Mouse (Mus musculus): ENCODE measurements at regions not wholly inside any gene's neighbourhood (a gene's known extent, or its start where the extent isn't known, plus 50 kb on each side); places are given as distances from the start of the nearest gene placed in this dataset.

GRCm38 (mm10) chr1:137117866-137118265, 157.6 kb upstream of the Nr5a2 start:
- no peak for DNase-seq (ENCODE audit: low spot score)

DNA sequence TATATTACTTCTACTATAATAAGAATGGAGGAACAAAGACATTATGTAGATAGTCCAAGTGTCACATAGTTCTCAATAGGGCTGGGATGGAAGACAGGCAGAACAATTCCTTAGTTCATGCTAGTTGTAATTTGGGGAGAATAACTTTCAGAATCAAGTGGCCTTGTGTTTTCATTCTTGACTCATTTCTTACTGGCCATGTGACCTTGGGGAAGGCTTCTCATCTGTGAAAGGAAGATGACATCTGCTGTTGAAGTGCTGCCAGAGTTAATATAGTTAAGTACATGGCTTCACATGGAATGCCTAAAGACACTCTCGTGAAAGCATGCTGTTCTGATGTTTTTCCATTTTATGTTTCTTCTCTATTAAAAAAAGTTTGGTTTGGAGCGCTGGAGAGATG, 146.2 kb upstream of the Nr5a2 start:
- DNase-seq (ENCODE audit: low spot score), result no peak

DNA sequence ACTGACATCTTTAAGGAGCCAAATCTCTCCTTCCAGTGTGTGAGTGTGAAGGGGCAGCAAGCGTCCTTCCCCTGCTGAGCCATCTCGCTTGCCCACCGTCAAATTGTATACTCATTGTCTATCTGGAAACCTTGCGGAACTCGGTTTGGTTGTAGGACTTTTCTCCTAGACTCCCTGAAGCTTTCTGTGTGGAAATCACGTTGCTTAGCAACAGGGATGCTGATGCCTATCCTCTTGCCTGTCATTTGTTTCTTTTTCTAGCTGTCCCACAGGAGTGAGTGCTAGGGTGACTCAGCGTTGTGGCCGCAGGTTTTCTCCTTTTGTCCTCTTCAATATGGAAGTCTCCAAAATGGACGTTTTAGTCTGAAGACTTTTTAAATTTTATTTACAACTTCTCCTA, 131.5 kb upstream of the Nr5a2 start:
- DNase-seq (ENCODE audit: low spot score), result no peak

- DNase-seq (ENCODE audit: low spot score), result no peak
Observed at GRCm38 (mm10) chr1:137088148-137088547, 127.9 kb upstream of the Nr5a2 start.

- no peak for DNase-seq (ENCODE audit: low spot score)
Observed at GRCm38 (mm10) chr1:137086766-137087165, 126.5 kb upstream of the Nr5a2 start.

DNA sequence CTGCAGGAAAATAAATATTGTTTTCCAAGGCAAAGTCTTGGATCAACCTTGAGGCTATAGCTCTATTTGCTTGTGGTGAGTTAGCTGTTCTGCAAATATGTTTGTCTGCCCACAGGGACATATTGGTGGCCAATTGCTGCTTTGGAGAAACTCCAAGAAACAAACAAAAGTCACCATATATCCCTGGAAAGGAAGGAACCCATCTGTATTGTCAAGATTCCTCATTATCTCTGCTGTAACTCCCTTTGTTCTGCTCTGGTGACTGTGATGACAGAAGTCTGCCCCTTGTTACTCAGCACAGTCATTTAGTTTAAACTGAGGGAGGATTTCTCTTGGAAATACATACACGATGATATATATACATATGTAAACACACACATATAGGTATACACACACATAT, 123.3 kb upstream of the Nr5a2 start:
- DNase-seq (ENCODE audit: low spot score), result no peak

DNA sequence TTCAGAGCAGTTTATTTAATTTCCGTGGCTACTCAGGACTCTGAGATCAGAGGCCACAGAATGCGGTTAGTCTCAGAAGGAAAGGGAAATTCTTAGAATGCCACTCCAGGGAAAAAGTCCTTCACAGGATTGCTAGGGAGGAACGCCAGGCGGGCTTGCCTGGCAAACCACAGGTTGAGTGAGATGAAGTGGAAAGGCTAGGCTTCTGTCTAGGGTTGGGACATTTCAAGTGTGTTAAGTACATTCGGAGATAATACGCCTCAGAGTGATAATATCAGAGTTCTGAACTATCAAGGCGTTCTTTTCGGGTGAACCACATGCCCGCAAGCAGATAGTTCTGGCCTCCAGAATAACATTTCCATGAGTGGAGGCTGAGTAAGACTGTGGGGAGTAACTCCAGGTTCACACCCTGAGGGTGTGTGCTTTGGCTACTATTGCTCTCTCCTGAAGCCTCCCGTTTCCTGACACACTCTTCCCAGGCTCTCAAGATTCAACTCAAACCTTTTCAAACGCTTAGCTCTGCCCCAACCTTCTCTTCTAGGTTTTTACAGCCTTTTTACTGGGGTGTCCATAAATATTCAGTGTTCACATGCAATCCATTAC, 119.3 kb upstream of the Nr5a2 start:
- DNase-seq (ENCODE audit: low spot score), result no peak

GRCm38 (mm10) chr1:137074787-137075186, 114.5 kb upstream of the Nr5a2 start:
- no peak for DNase-seq (ENCODE audit: low spot score)

DNA sequence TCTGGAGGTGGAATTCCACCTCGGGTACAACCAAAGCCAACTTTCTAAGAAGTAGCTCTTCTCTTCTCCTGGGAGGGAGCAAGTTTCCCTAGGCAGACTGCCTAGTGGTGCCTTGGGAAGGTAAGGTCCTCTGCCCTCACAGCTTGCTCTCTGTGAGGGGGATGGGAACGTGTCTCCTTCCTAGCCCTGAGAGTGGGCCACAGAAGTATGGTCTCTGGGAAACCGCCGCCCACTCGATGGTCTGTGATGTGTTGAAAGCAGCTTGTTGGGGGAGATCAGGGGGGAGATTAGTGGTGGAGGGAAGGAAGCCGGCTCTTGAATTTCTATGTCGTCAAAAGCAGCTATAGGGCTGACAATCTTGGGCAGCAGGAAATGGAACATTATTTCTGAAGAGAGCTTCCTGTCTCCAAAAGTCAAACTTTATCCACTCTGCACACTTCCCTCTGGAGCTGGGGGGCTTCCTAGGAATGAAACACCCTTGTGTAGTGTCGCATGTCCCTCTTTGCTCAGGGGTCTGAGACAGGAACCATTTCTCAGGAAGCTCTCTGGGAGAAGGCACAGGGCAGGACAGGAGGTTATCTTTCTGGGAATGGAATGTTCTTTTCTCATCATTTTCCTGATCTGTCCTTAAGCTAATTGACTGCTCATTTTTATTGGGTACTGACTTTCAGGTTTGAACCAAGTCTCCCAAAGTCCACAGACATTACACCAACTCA, 113.8 kb upstream of the Nr5a2 start:
- no peak for DNase-seq (ENCODE audit: low spot score)

DNA sequence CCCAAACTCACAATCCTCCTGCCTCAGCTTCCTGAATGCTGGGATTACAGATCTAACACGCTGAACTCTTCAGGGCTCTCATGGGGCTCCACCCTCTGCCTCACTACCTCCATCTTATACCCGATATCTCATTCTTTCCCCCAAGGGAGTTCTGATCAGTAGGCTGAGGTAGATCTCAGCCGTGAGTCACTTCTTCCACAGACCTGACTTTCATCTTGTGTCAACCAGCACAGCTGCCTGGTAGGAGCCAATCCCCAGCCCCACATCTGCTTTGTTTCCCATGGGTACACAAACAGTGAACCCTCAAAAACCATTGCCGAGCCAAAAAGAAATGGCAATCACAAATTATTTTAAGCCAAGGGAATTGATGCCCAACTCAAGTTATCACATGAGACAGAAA, 100.7 kb upstream of the Nr5a2 start:
- DNase-seq (ENCODE audit: low spot score), result no peak

DNA sequence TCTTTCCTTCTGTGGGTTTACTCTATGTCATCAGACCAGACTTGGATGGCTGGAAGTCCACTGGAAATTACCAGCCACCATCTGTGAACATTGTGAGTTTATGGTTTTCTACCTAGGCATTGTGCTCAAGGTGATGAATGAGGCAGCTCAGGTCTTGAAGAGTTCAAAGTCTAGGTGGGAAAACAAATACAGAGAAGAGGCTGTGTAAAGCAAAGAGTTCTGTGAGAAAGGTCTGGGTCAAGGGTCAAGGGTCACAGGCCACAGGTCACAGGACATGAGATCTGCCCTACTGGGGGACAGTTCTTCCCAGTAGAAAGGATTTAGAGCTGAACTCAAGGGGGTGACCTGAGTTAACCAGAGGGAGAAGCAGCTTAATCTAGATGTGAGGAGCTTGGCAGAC, 92.9 kb upstream of the Nr5a2 start:
- no peak for DNase-seq (ENCODE audit: low spot score)

GRCm38 (mm10) chr1:137051515-137051914, 91.3 kb upstream of the Nr5a2 start:
- DNase-seq (ENCODE audit: low spot score), result no peak

- no peak for DNase-seq (ENCODE audit: low spot score)
Observed at GRCm38 (mm10) chr1:137044076-137044475, 83.8 kb upstream of the Nr5a2 start.

DNA sequence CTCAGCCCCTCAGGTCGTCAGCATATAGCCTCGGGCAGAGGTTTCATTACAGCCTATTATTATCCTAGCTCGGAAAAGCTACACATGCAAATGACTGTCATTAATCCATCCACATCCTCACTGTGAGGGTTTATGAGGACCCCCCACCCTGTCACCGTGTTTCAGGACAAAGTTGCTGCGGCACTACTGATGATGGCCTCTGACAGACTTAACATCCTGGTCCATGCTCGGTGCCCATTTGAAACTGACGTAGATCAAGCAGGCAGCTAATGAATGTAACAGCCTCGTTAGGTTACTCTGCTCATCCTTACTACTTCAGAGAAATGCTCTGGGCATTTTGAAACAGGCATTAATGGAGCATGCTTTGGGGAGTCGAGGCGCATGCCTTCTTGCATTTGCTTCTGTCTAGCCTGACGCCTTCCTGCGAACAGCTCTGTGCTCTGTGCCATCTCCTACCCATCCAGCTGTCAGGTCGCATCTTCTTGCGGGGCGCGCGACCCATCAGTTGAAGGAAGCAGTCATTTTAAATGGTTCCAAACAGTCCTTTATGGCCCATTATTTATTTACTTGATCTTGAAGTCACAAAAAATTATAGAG, 82.3 kb upstream of the Nr5a2 start:
- DNase-seq (ENCODE audit: low spot score), result no peak

- DNase-seq (ENCODE audit: low spot score), result no peak
Observed at GRCm38 (mm10) chr1:137040898-137041297, 80.7 kb upstream of the Nr5a2 start.

DNA sequence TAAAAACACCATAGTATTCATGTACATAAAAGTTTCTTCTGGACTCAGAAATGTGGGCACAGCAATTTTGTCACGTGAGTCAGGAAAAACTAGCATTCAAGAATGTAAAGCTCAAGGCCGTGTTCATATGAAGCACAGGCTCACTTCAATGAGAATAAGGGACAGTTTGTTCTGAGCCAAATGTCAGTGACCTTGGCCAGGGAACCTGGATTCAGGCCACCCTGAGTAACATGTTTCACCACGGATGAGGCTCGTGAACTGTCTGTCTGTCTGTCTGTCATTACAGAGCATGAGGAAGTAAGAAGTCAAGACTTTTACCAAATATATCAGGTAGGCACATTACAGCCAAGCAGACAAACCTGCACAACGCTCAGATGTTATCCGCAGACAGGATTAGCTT, 74.3 kb upstream of the Nr5a2 start:
- no peak for DNase-seq (ENCODE audit: low spot score)

- DNase-seq (ENCODE audit: low spot score), result no peak
Observed at GRCm38 (mm10) chr1:137033679-137034078, 73.4 kb upstream of the Nr5a2 start.

GRCm38 (mm10) chr1:137023706-137024105, 63.5 kb upstream of the Nr5a2 start:
- DNase-seq (ENCODE audit: low spot score), result no peak

DNA sequence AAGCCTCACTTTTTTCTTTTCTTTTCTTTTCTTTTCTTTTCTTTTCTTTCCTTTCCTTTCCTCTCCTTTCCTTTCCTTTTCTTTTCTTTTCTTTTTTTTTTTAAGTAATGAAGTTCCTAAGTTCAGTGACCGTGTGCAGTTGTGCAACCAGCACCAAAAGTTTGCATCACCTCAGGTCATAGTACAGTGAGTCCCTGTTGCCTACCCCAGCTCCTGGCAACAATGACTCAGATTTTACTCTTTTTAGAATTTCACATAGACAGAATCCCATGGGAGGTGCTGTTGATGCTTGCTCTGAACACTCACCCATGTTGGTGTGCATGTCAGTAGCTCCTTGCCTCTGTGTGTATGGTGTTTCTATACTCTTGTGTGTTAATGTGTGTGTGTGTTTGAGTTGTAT, 60.3 kb upstream of the Nr5a2 start:
- no peak for DNase-seq (ENCODE audit: low spot score)

- no peak for DNase-seq (ENCODE audit: low spot score)
Observed at GRCm38 (mm10) chr1:137017642-137018041, 57.4 kb upstream of the Nr5a2 start.

DNA sequence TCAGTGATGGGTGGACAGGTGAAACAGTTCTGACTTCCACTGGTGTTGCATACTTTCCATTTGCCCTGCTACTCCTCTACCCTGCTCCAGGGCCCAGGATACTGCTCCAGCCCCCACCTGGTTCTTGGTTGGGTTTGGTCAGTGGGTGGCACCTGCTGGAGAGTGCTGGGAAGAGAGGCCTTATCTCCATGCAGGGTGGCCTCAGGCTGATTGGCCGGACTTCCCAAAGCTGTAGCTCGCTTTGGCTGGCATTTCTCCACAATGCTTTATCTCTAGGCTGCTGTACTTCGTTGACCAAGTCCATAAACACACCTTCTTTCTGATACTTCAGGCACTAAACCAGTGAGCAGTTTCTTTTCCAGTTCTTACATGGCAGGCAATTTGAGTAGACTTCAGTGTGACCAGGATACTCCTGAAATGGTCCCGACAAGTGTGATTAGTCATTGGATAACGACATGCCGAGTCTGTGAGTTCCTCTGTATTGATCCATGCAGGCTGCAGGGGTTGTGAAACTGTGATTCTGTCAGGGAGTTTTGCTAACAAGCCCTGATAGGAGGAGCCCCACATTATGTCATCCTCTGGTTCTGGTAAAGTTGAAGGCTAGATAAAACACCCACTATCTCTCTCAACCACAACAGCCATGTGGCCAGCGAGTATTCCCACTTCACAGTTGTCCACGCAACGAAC, 50.1 kb upstream of the Nr5a2 start:
- no peak for DNase-seq (ENCODE audit: low spot score)

Measured in urinary bladder, postnatal 25 days (tissue).